Mouse (Mus musculus) stomach, postnatal 0 days (tissue): Measurements from ENCODE around the gene Mrpl37. TPM values are rescaled to one million over a fixed set of nuclear protein-coding genes. Genes with fewer than 3 reads are reported as not detected.

Experiments
- ATAC-seq: fragments of 200-750 bp; cut with Nextera tagmentation; 2 replicates; pipeline ENCODE4 v1.8.0; 2017; ENCODE audit not compliant: low FRiP score, low TSS enrichment
- DNase-seq: peaks from one replicate; pipeline ENCODE4 v3.0.0-alpha.2; 2016; ENCODE audit warnings: low spot score
- H3K27ac ChIP-seq: fragments of 300-500 bp; sonication (generic); replicated peaks from 2 replicates; pipeline ENCODE4 v1.5.1; 2014; ENCODE audit warnings: mild to moderate bottlenecking, control low read depth
- H3K27me3 ChIP-seq: fragments of 300-500 bp; sonication (generic); 2 replicates; pipeline ENCODE4 v1.6.1; 2014; ENCODE audit warnings: low read length; ENCODE audit not compliant: control insufficient read depth, insufficient read depth
- H3K36me3 ChIP-seq: fragments of 300-500 bp; sonication (generic); 2 replicates; pipeline ENCODE4 v1.6.1; 2014; ENCODE audit warnings: low read length, mixed read lengths; ENCODE audit not compliant: control insufficient read depth, insufficient read depth
- H3K4me1 ChIP-seq: fragments of 300-500 bp; sonication (generic); replicated peaks from 2 replicates; pipeline ENCODE4 v1.6.1; 2014; ENCODE audit warnings: antibody characterized with exemption; ENCODE audit not compliant: control insufficient read depth, insufficient read depth
- H3K4me2 ChIP-seq: fragments of 300-500 bp; sonication (generic); replicated peaks from 2 replicates; pipeline ENCODE4 v1.6.1; 2014; ENCODE audit warnings: low read depth, mild to moderate bottlenecking, control low read depth, moderate library complexity
- H3K4me3 ChIP-seq: fragments of 300-500 bp; sonication (generic); 2 replicates; pipeline ENCODE4 v1.5.1; 2014; ENCODE audit warnings: low read depth, low read length, control low read depth
- H3K9ac ChIP-seq: fragments of 300-500 bp; sonication (generic); 2 replicates; pipeline ENCODE4 v1.6.1; 2014; ENCODE audit warnings: mild to moderate bottlenecking, low read length, control low read depth, mixed read lengths
- H3K9me3 ChIP-seq: fragments of 300-500 bp; sonication (generic); 2 replicates; pipeline ENCODE4 v1.6.1; 2016; ENCODE audit warnings: low read length; ENCODE audit not compliant: control insufficient read depth
- CTCF ChIP-seq: IDR thresholded peaks from 2 replicates; pipeline ENCODE4 v1.5.1; 2016; ENCODE audit warnings: antibody characterized with exemption, low read depth, mild to moderate bottlenecking, moderate library complexity
- EP300 ChIP-seq: optimal IDR thresholded peaks from 2 replicates; pipeline ENCODE3; 2016; ENCODE audit warnings: antibody characterized with exemption
- WGBS: fragments of 180-500 bp; shearing (Covaris S2); extraction: QIAGEN DNeasy Blood & Tissue Kit; methylation state at CpG from one replicate; pipeline ENCODE4 v1.1.7; 2014; 5-methylcytosine and 5-hydroxymethylcytosine counted together
- polyA plus RNA-seq: library from polyadenylated mRNA; unstranded; fragments of >200 nt; fragmentation: Nextera tagmentation; extraction: Ambion mirVana; gene quantifications from 2 replicates; pipeline ENCODE4 v1.2.1, GENCODE M21; 2015

Mrpl37 gene
- polyA plus RNA-seq, 1 experiment from 2014 or later, result 52.6 TPM

DNA sequence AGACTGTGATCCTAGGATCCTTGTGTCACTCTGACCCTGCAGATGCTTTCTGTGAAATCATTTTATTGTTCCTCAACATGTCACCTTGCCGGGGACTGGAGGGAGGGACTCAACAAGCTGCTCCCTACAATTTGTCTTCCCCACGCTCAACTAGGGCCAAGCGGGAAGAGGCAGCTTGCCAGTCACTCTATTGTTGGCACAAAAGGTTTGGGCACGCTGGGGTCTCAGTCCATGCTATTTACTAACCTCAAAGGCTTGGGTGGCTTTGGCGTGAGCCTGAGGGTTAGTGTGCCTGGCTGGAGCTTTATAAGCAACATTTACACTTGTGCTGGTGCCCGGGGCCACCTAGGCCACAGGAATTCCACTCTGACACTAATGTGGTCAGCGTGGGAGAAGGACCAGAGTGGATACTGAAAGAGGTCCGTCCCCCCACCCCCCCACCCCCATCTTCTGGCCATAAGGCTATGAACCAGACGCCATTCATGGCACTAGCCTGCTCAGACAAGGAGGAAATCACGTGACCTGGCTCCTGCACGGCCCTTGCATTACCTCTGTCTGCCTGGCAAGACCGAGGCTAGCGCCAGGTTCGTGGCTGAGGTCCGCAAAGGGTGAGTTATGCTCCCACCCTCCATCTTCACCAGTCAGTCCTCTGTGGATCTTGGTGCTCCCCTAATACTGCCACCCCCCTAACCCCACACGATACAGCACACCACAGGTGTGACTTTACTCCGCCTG is 32.3 kb upstream of the Mrpl37 start:
- Histone ChIP-seq H3K36me3 (no peaks in the 10 kb centered on the region), H3K4me2 (no peak overlapping the region), H3K27me3 (no peaks in the 10 kb centered on the region), H3K9me3 (no peaks in the 10 kb centered on the region), H3K4me3 (no peak overlapping the region), H3K27ac (no peak overlapping the region), H3K9ac (no peak overlapping the region), H3K4me1 (no peaks in the 10 kb centered on the region)
- WGBS, result 70% methylated on average over 17 of the region's 17 CpGs
- no peak for ATAC-seq
- DNase-seq, result no peak
- no peak for TF ChIP-seq EP300
- TF ChIP-seq CTCF, result no peak

DNA sequence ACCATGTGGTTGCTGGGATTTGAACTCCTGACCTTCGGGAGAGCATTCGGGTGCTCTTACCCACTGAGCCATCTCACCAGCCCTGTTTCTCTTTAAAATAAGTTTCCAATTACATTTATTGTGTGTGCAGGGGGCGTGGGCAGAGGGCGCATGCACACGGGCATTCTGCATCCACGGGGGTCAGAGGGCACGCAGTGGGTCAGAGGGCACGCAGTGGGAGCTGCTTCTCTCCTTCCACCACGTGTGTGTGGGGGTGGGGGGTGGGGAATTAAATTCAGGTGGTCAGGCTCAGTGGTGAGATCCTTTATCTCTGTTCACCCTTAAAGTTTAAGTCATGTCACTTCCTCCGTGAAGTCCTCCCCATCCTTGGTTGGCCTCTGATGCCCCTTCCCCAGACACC is 31.7 kb upstream of the Mrpl37 start:
- no peak for ATAC-seq
- DNase-seq, result no peak
- Histone ChIP-seq H3K4me3 (no peak overlapping the region), H3K4me2 (no peak overlapping the region), H3K27me3 (no peaks in the 10 kb centered on the region), H3K9me3 (no peaks in the 10 kb centered on the region), H3K4me1 (no peaks in the 10 kb centered on the region), H3K36me3 (no peaks in the 10 kb centered on the region), H3K9ac (no peak overlapping the region), H3K27ac (no peak overlapping the region)
- no peak for TF ChIP-seq EP300
- TF ChIP-seq CTCF, result no peak
- 74% methylated on average over 10 of the region's 10 CpGs for WGBS

DNA sequence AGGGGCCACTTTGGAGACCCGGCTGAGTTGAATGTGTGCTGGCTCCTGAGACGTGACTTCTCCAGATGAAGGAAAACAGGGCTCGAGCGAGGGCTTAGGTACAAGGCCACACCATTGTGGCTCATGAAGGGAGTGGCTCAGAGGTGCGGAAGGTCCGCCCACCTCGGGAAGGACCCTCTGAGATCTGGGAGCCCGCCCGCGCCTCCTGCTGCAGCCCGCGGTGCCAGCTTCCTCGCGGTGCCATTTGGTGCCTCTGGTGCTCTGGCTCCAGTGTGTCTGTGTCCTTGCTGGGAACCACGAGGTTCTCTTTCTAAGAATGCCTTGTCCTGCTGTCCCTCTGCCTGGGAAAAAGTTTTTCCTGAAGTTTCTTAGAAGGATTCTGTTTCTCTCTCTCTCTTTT is 31.2 kb upstream of the Mrpl37 start:
- Histone ChIP-seq H3K27ac (no peak overlapping the region), H3K4me1 (no peaks in the 10 kb centered on the region), H3K36me3 (no peaks in the 10 kb centered on the region), H3K27me3 (no peaks in the 10 kb centered on the region), H3K4me2 (no peak overlapping the region), H3K9me3 (no peaks in the 10 kb centered on the region), H3K9ac (no peak overlapping the region), H3K4me3 (no peak overlapping the region)
- no peak for DNase-seq
- TF ChIP-seq EP300, result no peak
- no peak for TF ChIP-seq CTCF
- no peak for ATAC-seq
- WGBS, result 45% methylated on average over 15 of the region's 15 CpGs

DNA sequence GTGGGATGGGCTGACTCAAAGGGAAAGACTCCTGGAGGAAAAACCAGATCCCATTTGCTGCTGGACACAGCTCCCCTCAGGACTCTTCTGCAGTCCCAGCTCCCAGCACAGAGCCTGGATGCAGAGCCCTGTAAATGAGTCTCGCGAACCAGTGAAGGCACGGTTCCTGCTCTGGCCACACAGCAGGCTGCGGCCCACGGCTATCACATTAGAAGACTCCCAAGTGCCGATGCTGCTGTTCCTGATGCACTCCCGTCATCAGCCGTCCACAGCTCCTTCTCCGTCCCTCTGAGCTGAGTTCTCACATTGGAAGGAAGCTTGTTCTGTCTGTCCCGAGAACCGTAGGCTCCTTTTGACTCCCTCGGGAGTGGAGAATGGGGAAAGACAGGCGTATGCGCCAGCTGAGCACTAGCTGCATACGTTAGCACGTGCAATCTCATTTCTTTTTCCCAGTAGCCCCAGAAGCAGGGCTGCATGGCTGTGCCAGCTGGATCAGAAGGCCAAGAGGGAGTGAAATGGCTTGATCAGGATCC is 30.2 kb upstream of the Mrpl37 start, which contains the start of gene Cdcp2:
Cdcp2 (plus strand) TSS at position 51 of the 533 bp plus-strand sequence.
- Histone ChIP-seq H3K4me2 (no peak within 1 kb of the TSS), H3K9ac (no peak within 1 kb of the TSS), H3K4me3 (no peak within 1 kb of the TSS), H3K36me3 (no peaks in the 10 kb centered on the region), H3K4me1 (no peaks in the 10 kb centered on the region), H3K27me3 (no peaks in the 10 kb centered on the region), H3K9me3 (no peaks in the 10 kb centered on the region), H3K27ac (no peak within 1 kb of the TSS)
- ATAC-seq (no peak), DNase-seq (no peak)
- TF ChIP-seq CTCF (no peak), EP300 (no peak)
- 79% methylated on average over 16 of the region's 16 CpGs for WGBS

DNA sequence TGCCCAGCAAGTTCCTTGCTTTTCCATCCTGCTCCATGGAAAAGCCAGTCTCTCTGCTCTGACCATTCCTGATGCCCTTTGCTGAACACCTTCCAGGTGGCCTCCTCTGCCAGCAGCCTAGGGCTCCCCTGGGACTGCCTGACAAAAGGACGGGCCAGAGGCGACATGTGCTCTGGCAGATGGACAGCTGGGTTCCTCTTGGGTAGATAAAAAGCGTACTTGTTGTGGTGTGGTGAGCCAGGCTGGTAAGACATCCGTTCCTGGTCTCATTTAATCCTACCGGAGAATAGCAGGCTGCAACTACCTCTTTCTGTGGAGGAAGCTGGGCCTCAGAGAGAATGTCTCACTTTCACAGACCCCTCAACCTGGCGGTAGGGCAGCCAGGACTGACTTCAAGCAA is 29.4 kb upstream of the Mrpl37 start:
- TF ChIP-seq EP300 (no peak), CTCF (no peak)
- Histone ChIP-seq H3K4me2 (no peak overlapping the region), H3K4me3 (no peak overlapping the region), H3K27me3 (no peaks in the 10 kb centered on the region), H3K27ac (no peak overlapping the region), H3K9ac (no peak overlapping the region), H3K4me1 (no peaks in the 10 kb centered on the region), H3K9me3 (no peaks in the 10 kb centered on the region), H3K36me3 (no peaks in the 10 kb centered on the region)
- ATAC-seq (no peak), DNase-seq (no peak)
- 73% methylated on average over 6 of the region's 6 CpGs for WGBS

DNA sequence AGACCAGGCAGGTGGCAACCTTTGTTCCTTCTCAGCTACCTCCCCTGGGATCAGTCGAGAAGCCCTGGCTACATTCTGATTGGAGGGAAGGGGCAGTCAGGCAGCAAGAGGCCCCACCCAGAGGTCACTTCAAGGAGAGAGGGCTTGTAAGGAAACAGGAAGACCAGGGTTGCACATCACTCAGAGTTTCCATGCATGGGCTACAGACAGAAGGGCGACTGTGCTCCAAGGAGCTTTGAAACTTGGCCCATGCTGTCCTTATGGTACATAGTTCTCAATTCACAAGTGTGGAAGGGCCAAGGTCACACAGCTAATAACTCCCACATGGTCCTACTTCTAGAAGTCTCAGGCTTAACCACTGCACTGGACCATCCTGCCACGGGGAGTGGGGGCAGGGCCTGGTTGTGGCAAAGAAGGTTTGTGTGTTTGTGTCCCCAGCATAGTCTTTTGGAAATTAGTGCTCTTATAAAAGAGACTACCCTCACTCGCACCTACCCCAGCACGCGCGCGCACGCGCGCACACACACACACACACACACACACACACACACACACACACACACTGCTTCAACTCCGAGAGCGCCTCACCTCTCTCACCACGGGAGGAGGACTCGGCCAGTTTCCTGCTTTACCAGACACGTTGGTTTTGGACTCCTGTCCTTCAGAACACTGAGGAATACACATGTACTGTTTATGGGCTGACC is 28.0 kb upstream of the Mrpl37 start:
- no peak overlapping the region for H3K9ac ChIP-seq
- ATAC-seq, result no peak
- H3K36me3 ChIP-seq, result no peaks in the 10 kb centered on the region
- TF ChIP-seq CTCF (no peak), EP300 (no peak)
- DNase-seq, result no peak
- no peak overlapping the region for H3K4me3 ChIP-seq
- H3K9me3 ChIP-seq, result no peaks in the 10 kb centered on the region
- H3K4me1 ChIP-seq, result no peaks in the 10 kb centered on the region
- 70% methylated on average over 14 of the region's 16 CpGs for WGBS
- H3K4me2 ChIP-seq, result no peak overlapping the region
- no peaks in the 10 kb centered on the region for H3K27me3 ChIP-seq
- no peak overlapping the region for H3K27ac ChIP-seq
